Mouse (Mus musculus): ENCODE measurements at regions not wholly inside any gene's neighbourhood (a gene's known extent, or its start where the extent isn't known, plus 50 kb on each side); places are given as distances from the start of the nearest gene placed in this dataset.

DNA sequence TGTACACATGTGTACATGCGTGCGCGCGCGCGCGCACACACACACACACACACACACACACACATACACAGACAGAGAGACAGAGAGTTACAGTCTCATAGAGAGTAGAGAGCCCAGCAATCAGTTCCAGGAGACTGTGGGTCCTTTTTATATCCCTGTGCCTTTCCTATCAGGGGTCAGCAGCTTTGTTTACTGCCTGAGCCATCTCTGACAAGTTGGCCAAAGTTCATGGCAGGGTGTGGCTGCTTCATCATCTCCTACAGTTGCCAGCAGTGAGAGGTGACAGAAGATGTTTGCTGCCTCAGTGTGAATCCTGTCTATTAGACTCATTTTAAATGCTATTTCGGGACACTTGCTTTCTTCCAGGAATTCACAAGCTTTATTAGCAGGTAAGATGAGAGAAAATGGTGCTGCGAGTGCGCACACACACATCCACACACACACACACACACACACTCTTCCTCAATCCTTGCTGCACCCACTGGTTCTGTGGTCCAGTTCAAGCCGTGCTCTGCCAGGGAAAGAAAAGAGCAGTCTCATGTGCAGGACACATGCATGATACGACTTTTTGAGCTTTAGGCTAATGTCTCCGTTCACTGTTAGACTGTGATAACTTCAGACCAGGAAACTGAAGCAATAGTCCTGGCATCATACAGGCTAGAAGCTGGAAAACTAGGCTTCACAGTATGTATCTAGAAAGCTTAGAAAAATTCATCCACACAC, 234.9 kb upstream of the Map3k1 start:
- TF ChIP-seq CTCF (IDR thresholded peaks at IDR 0.05; ENCODE audit: low read depth, low read length), result no peak
- no peak for TF ChIP-seq TAL1 (conservative IDR thresholded peaks at IDR 0.05; ENCODE audit: low read depth, low read length)
- TF ChIP-seq GATA1 (IDR thresholded peaks at IDR 0.05; ENCODE audit: borderline replicate concordance, low read length), result no peak
- TF ChIP-seq GATA2 (IDR thresholded peaks at IDR 0.05; ENCODE audit: borderline replicate concordance, low read depth, low read length), result no peak
- no peak for TF ChIP-seq POLR2AphosphoS5 (IDR thresholded peaks at IDR 0.05; ENCODE audit: insufficient replicate concordance, low read depth, low read length)

All from G1E (cell line).